8 mouse cellular contexts compared by ENCODE assay signal in genomic region chr1:81316403-81316994, GRCm38 (mm10).
A peak's percentile ranks its signal among the peaks of the same experiment; 100 is the strongest.
DNase-seq lines count a peak whose midpoint lies in the region; ATAC-seq lines count a peak whose summit lies in the region.

No protein-coding gene starts in this region.

- H3K9me3 ChIP-seq in midbrain, embryonic 13.5 days, result no peaks in the 10 kb centered on the region
- H3K9me3 ChIP-seq in stomach, embryonic 14.5 days (ENCODE audit: control insufficient read depth, low read depth, low read length), result no peaks in the 10 kb centered on the region

- H3K4me3 ChIP-seq in midbrain, embryonic 13.5 days (replicated peaks), result no peak overlapping the region
- H3K4me3 ChIP-seq in stomach, embryonic 14.5 days (ENCODE audit: low read depth, low read length), result no peak overlapping the region

- no peaks in the 10 kb centered on the region for H3K27me3 ChIP-seq in midbrain, embryonic 13.5 days
- H3K27me3 ChIP-seq in stomach, embryonic 14.5 days (ENCODE audit: control insufficient read depth, insufficient read depth, low read length), result no peaks in the 10 kb centered on the region

- H3K9ac ChIP-seq in midbrain, embryonic 13.5 days (replicated peaks), result no peak overlapping the region
- H3K9ac ChIP-seq in stomach, embryonic 14.5 days (replicated peaks; ENCODE audit: low read depth, low read length), result no peak overlapping the region

- no peaks in the 10 kb centered on the region for H3K36me3 ChIP-seq in midbrain, embryonic 13.5 days
- H3K36me3 ChIP-seq in stomach, embryonic 14.5 days (ENCODE audit: control insufficient read depth, insufficient read depth, low read length), result no peaks in the 10 kb centered on the region

- peaks cover 7% of the 10 kb centered on the region for H3K4me1 ChIP-seq in midbrain, embryonic 13.5 days (replicated peaks)
- H3K4me1 ChIP-seq in stomach, embryonic 14.5 days (ENCODE audit: control insufficient read depth, insufficient read depth, low read length), result no peaks in the 10 kb centered on the region

- no peak overlapping the region for H3K4me2 ChIP-seq in midbrain, embryonic 13.5 days (replicated peaks)
- no peak overlapping the region for H3K4me2 ChIP-seq in stomach, embryonic 14.5 days (replicated peaks; ENCODE audit: low read depth, low read length)

- H3K27ac ChIP-seq in midbrain, embryonic 13.5 days, result no peak overlapping the region
- H3K27ac ChIP-seq in stomach, embryonic 14.5 days (ENCODE audit: low read length), result no peak overlapping the region

- intact Hi-C loops in heart, postnatal 25 days (cut with DNase I), result loop anchor here (1.0 to 10.0 kb wide), 4 partner anchors 198 to 1160 kb away; no protein-coding TSS in a partner anchor
- intact Hi-C loops in left cerebral cortex, postnatal 14 days (cut with DNase I), result loop anchor here (1.0 to 5.0 kb wide), 3 partner anchors 976 to 1158 kb away; no protein-coding TSS in a partner anchor

- peak; percentile 82 for ATAC-seq in frontal cortex, adult (ENCODE audit: low TSS enrichment)
- ATAC-seq in midbrain, embryonic 13.5 days, result peak; percentile 78
- ATAC-seq in stomach, embryonic 14.5 days (ENCODE audit: insufficient number of reproducible peaks, insufficient read depth, low FRiP score, low read depth), result peak; percentile 14; the same call in 1 of the 2 replicates

- WGBS in midbrain, embryonic 13.5 days, result 60% methylated on average over 9 of the region's 9 CpGs
- 56% methylated on average over 9 of the region's 9 CpGs for WGBS in stomach, embryonic 14.5 days

- peak; percentile 13 to 76 for DNase-seq in heart, adult 18-20 months
- DNase-seq in heart, postnatal 25 days (ENCODE audit: low spot score), result no peak
- peak; percentile 71 to 76 for DNase-seq in cerebellum, adult 18-20 months
- DNase-seq in induced T-regulatory cell, adult 2 months (ENCODE audit: low read depth), result peak; percentile 47
- peak; percentile 81 to 82 for DNase-seq in left cerebral cortex, postnatal 14 days (ENCODE audit: low spot score in 2 of 2)

Comparison
In these comparisons a context has a peak if more than half of its experiments do, and no peak if none do; other contexts are left out.
1. ATAC-seq: peak in every context shown above with its lines; median percentile 82 in frontal cortex, adult; 78 in midbrain, embryonic 13.5 days; 14 in stomach, embryonic 14.5 days.